Mouse (Mus musculus): ENCODE data around the gene Cry2. TPM values are rescaled to one million over a fixed set of nuclear protein-coding genes. Genes with fewer than 3 reads are reported as not detected.
"Not testable (repeated sequence)": the region's sequence is repeated elsewhere in the genome, so short reads cannot be mapped to it uniquely, and the experiment has no call there.

Cry2 gene
- 23.6 and 25.7 TPM in 2 replicates for polyA plus RNA-seq (2015; fragmentation: Nextera tagmentation; extraction: Ambion mirVana)

DNA sequence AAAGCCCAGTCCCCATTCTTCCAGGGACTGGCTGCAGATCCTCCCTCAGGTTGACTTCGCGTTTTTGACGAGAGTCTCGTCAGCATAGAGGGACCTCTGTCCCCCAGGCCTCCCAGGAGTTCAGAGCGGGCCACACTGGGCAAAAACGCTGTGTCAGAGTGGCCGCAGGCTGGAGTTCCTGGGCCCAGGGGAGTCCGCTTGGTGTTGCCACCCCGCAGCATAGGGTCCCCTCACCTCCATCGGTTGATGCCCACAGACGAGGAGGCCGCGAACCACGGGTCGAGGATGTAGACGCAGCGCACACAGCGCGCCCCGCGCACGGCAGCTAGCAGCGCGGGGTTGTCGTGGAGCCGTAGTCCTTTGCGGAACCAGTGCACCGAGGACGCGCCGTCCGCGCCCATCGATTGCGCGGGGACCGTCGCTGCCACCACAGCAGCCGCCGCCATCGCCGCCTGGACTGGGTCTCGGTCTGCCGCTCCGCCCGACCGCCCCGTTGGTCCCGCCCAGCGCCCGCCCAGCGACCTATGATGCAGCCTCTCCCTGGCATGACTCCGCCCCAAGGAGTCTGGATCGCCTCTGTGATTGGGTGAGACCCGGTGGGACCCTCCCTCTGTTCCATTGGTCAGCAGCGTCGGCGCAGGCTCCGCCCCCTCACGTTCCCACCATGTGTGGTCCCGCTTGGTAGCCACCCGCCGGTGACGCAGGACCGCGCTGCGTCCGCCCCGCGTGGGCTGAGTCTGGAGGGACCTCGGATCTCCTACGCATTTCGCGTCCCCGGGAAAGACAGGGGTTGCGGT lies at the start of gene Cry2:
TSS of gene Cry2 (minus strand) at position 466 of the 797 bp plus-strand sequence.
- under 1% methylated on average over 62 of the region's 76 CpGs for WGBS
- peaks cover 55% of the 10 kb centered on the region for H3K4me1 ChIP-seq
- H3K36me3 ChIP-seq, result no peaks in the 10 kb centered on the region
- H3K27me3 ChIP-seq, result no peaks in the 10 kb centered on the region
- ATAC-seq (ENCODE audit: borderline replicate concordance, extremely low read depth, low FRiP score, low TSS enrichment), result peak; percentile 98
- H3K9me3 ChIP-seq, result no peaks in the 10 kb centered on the region
- H3K4me3 ChIP-seq, result peak within 1 kb of the TSS; percentile 92
- peak within 1 kb of the TSS; percentile 66 for H3K27ac ChIP-seq
- H3K9ac ChIP-seq, result peak within 1 kb of the TSS; percentile 82
- peak within 1 kb of the TSS; percentile 84 for H3K4me2 ChIP-seq

DNA sequence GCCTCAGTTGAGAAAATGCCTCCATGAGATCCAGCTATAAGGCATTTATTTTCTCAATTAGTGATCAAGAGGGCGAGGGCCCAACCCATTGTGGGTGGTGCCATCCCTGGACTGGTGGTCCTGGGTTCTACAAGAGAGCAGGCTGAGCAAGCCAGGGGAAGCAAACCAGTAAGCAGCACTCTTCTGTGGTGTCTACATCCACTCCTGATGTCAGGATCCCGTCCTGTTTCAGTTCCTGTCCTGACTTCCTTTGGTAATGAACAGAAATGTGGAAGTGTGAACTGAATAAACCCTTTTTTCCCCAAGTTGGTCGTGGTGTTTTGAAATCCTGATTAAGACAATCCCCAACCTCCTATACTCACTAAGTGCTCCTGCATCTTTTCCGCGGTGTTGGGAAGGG lies 49.7 kb upstream of the Cry2 start:
- H3K4me2 ChIP-seq, result no peak overlapping the region
- 38% methylated on average over 5 of the region's 5 CpGs for WGBS
- no peak overlapping the region for H3K4me3 ChIP-seq
- H3K36me3 ChIP-seq, result no peaks in the 10 kb centered on the region
- no peak overlapping the region for H3K27ac ChIP-seq
- ATAC-seq (ENCODE audit: borderline replicate concordance, extremely low read depth, low FRiP score, low TSS enrichment), result no peak
- H3K27me3 ChIP-seq, result peaks cover 32% of the 10 kb centered on the region
- H3K4me1 ChIP-seq, result peaks cover 9% of the 10 kb centered on the region; the same call in 1 of the 2 replicates
- H3K9ac ChIP-seq, result no peak overlapping the region
- no peaks in the 10 kb centered on the region for H3K9me3 ChIP-seq

DNA sequence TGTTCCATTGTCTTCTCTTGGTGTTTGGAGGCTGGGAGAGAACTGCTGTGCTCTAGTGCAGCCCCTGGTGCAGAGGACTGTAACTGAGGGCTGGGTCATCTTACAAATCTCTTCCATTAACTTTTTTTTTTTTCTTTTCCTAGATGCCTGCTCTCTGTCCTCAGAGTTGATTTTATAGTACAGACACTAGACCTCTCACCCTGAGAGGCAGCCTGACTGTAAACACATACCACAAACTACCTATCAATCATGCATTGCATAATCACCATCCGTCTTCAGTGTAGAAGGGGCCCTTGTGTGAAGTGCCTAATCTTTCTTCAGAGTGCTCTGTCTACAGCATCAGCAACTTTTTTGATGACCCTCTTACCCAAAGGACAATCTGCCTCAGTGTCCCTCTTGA lies 48.7 kb upstream of the Cry2 start:
- no peak for ATAC-seq (ENCODE audit: borderline replicate concordance, extremely low read depth, low FRiP score, low TSS enrichment)
- H3K9ac ChIP-seq, result no peak overlapping the region
- 9% methylated on average over 1 of the region's 1 CpGs for WGBS
- no peak overlapping the region for H3K4me2 ChIP-seq
- H3K27me3 ChIP-seq, result peaks cover 32% of the 10 kb centered on the region
- H3K27ac ChIP-seq, result no peak overlapping the region
- no peak overlapping the region for H3K4me3 ChIP-seq
- no peaks in the 10 kb centered on the region for H3K36me3 ChIP-seq
- no peaks in the 10 kb centered on the region for H3K9me3 ChIP-seq
- H3K4me1 ChIP-seq, result peaks cover 15% of the 10 kb centered on the region

DNA sequence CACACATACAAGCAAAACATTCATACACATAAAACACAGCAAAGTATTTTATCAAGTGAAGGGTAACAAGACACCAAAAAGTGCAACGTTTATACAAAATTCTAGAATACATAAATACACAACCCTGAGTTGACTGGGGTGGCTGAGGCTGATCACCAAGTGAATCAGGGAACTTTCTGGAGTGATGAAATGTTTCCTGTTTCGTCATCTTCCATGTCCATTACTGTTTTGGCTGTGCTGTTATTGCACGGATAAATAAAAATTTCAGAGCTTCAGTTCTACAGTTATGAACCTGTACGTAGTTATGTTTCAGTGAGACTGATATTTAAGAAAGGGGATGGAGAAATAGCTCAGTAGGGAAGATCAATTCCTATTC lies 44.5 kb upstream of the Cry2 start:
- no peaks in the 10 kb centered on the region for H3K36me3 ChIP-seq
- H3K27ac ChIP-seq, result peak overlapping the region; percentile 35
- 0 out of 2 replicates have a peak, but pooled peaks have one; percentile 8 for ATAC-seq (ENCODE audit: borderline replicate concordance, extremely low read depth, low FRiP score, low TSS enrichment)
- no peak overlapping the region for H3K9ac ChIP-seq
- peaks cover 7% of the 10 kb centered on the region for H3K27me3 ChIP-seq
- peaks cover 7% of the 10 kb centered on the region; the same call in 1 of the 2 replicates for H3K4me1 ChIP-seq
- 61% methylated on average over 4 of the region's 4 CpGs for WGBS
- no peak overlapping the region for H3K4me3 ChIP-seq
- H3K4me2 ChIP-seq, result no peak overlapping the region
- no peaks in the 10 kb centered on the region for H3K9me3 ChIP-seq

DNA sequence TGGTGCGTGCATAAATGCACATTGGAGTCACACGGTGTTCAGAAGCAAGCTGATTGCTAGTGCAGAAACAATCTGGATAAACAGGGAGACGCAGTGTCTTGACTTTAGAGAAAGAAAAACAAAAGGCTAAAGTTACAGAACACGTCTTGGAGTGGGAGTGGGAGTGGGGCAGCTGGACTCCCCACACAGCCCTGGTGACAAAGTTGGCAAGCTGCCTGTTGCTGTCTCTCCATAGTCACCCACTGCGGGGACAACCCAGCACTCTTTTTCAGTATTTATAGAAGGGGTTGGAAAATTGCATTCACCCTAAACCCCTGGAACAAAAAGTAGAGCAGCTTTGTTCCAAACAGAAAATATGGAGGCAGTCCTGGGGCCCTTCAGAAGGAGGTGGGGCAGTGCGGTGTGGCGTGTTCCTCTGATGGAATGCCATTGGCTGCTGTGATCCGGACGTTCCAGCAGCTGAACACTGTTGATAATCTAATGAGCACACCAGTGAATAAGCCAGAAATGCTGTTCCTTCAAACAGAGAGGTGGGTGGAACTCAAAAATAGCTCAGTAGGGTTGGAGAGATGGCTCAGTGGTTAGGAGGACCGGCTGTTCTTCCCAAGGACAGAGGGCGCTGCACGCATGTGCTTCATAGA lies 43.9 kb upstream of the Cry2 start:
- H3K9me3 ChIP-seq, result no peaks in the 10 kb centered on the region
- no peaks in the 10 kb centered on the region for H3K36me3 ChIP-seq
- H3K4me2 ChIP-seq, result no peak overlapping the region
- ATAC-seq (ENCODE audit: borderline replicate concordance, extremely low read depth, low FRiP score, low TSS enrichment), result peak; percentile 78; the same call in 1 of the 2 replicates
- no peak overlapping the region for H3K9ac ChIP-seq
- H3K27ac ChIP-seq, result peak overlapping the region; percentile 35
- H3K4me3 ChIP-seq, result no peak overlapping the region
- peaks cover 7% of the 10 kb centered on the region; the same call in 1 of the 2 replicates for H3K4me1 ChIP-seq
- WGBS, result 49% methylated on average over 12 of the region's 12 CpGs
- peaks cover 2% of the 10 kb centered on the region for H3K27me3 ChIP-seq

DNA sequence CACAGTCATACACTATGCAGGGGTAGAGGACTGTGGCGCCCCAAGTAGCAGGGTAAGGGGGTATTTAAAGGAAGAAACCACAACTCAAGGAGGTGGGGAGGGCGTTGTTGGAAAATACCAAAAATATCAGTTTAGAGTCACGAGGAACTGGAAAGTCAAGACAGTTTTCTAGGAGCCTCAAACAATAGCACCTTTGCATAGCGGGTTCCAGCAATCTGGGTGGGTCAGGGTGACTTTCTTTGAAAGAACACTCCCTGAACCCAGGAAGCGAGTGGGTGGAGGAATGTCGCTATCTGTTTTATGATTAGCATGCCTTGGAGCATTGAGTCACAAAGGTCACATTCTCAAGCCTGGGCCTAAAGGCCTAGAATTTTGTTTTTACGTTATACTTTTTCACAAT lies 42.7 kb upstream of the Cry2 start:
- 79% methylated on average over 7 of the region's 7 CpGs for WGBS
- ATAC-seq (ENCODE audit: borderline replicate concordance, extremely low read depth, low FRiP score, low TSS enrichment); H3K4me2 ChIP-seq; H3K27me3 ChIP-seq; H3K9me3 ChIP-seq; H3K27ac ChIP-seq; H3K36me3 ChIP-seq; H3K4me1 ChIP-seq; H3K9ac ChIP-seq; H3K4me3 ChIP-seq: not testable (repeated sequence)

DNA sequence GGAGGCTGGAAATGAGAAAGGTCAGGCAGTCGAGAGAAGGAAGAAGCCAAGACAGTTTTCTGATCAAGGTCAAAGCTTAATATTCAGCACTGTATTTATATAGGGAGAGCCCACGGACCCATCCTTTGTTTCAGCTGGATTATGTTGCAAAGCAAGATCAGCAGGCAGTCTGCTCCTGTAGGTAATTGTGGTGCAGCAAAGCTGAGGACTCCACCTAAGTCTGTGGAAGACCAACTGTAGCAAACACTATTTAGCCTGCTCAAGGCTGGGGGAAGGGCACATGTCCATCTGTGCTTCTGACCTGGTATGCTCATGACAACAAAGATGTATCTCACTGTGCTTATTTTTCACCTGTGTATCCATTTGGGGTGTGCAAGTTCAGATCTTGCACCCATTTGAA lies 41.9 kb upstream of the Cry2 start:
- Histone ChIP-seq H3K36me3 (no peaks in the 10 kb centered on the region), H3K27ac (no peak overlapping the region), H3K9ac (no peak overlapping the region), H3K4me1 (peaks cover 7% of the 10 kb centered on the region; the same call in 1 of the 2 replicates), H3K4me3 (no peak overlapping the region), H3K27me3 (no peaks in the 10 kb centered on the region), H3K4me2 (no peak overlapping the region), H3K9me3 (no peaks in the 10 kb centered on the region)
- ATAC-seq (ENCODE audit: borderline replicate concordance, extremely low read depth, low FRiP score, low TSS enrichment), result no peak
- WGBS, result 67% methylated on average over 2 of the region's 2 CpGs

DNA sequence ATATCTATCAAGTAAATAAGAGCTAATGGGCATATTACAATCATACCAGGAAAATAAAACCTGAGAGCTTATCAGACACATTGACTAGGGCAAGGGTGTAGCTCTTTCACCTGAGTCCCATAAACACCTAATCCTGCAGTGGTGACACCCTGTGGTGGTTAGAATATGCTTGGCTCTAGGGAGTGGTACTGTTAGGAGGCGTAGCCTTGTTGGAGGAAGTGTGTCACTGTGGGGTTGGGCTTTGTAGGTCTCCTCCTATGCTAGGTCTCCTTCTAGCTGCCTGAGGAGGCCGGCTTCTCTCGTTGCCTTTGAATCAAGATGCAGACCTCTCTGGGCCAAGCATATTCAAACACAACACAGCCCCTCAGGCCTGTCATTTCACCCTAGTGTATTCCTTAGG lies 41.1 kb upstream of the Cry2 start:
- H3K4me2 ChIP-seq, result no peak overlapping the region
- H3K9ac ChIP-seq, result no peak overlapping the region
- ATAC-seq (ENCODE audit: borderline replicate concordance, extremely low read depth, low FRiP score, low TSS enrichment), result no peak
- no peaks in the 10 kb centered on the region for H3K36me3 ChIP-seq
- H3K4me1 ChIP-seq, result peaks cover 7% of the 10 kb centered on the region; the same call in 1 of the 2 replicates
- H3K4me3 ChIP-seq, result no peak overlapping the region
- H3K27me3 ChIP-seq, result no peaks in the 10 kb centered on the region
- no peaks in the 10 kb centered on the region for H3K9me3 ChIP-seq
- H3K27ac ChIP-seq, result no peak overlapping the region
- 69% methylated on average over 3 of the region's 3 CpGs for WGBS

DNA sequence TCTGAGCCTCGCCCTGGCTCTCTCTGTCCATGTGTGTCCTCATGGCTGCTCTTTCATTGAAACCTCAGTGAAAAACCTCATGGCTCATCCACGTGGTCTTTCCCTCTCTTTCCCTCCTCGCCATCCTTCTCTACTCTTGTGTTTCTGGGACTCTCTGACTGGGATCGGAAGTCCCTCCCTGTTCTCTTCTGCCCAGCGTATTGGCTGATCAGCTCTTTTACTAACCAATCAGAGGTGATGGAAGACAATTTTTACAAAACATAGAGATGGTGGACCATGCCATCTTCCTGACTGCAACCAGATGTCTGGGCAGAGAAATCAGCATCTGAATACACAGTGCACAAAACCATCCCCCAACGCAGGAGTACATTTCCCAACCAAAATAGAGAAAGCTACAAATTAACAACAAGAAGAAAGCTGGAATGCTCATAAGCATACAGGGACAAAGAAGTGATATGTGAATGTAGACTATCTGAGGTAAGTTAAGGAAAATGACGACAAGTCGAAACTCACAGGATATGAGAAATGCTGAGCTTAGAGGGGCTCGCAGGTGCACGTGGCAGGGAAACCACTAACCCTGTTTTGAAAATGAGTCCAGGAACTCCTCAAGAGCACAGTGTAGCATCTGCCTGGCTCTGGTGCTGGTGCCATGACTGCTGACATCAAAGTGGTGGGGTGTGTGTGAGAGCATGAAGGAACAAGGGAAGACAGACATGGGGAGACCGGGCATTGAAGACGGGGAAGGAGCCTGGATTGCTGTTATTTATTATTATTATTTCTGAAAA lies 38.2 kb upstream of the Cry2 start:
- H3K4me1 ChIP-seq, result no peaks in the 10 kb centered on the region

DNA sequence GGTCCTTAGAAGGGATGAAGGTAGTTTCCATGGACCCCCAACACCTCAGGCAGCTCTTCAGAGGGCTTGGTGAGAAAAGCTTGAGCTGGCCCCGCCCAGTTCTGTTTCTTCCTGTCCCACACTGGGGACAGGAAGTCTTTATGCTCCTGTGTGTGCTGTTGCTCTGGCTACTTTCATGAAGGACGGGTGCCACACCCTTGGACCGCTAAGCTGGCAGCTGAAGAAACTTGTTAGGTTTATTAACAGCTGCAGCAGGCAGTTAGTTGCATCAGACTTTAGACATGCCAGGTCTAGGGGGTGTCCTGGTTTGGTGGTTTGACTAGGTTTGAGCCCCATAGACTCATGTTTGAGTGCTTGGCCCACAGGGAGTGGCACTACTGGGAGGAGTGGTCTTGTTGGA lies 30.8 kb upstream of the Cry2 start:
- Histone ChIP-seq H3K27ac (no peak overlapping the region), H3K4me2 (no peak overlapping the region), H3K9me3 (no peaks in the 10 kb centered on the region), H3K27me3 (peaks cover 15% of the 10 kb centered on the region), H3K36me3 (no peaks in the 10 kb centered on the region), H3K4me3 (no peak overlapping the region), H3K4me1 (peaks cover 7% of the 10 kb centered on the region; the same call in 1 of the 2 replicates), H3K9ac (no peak overlapping the region)
- no peak for ATAC-seq (ENCODE audit: borderline replicate concordance, extremely low read depth, low FRiP score, low TSS enrichment)
- 58% methylated on average over 3 of the region's 3 CpGs for WGBS

More for the DNA sequence above, 38.2 kb upstream of the Cry2 start:
- Histone ChIP-seq H3K4me3 (no peak overlapping the region), H3K36me3 (no peaks in the 10 kb centered on the region), H3K9me3 (no peaks in the 10 kb centered on the region), H3K27ac (no peak overlapping the region), H3K9ac (no peak overlapping the region), H3K27me3 (no peaks in the 10 kb centered on the region), H3K4me2 (no peak overlapping the region)
- ATAC-seq (ENCODE audit: borderline replicate concordance, extremely low read depth, low FRiP score, low TSS enrichment), result no peak
- 74% methylated on average over 12 of the region's 12 CpGs for WGBS

DNA sequence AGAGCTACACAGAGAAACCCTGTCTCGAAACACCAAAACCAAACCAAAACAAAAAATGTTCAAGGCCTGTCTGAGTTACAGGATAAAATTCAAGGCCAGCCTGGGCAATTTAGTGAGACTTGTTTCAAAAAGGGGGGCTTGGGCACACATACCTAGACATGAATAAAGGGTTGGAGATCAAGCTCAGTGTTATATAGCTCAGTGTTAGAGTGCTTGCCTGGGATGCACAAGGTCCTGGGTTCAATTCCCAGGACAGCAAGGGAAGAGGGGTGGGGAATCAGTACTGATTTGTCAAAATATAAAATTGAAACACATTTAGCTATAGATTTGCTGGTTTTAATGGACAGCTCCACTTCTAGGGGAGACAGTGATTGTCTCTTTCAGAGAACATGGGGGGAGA lies 27.4 kb upstream of the Cry2 start:
- Histone ChIP-seq H3K36me3 (no peaks in the 10 kb centered on the region), H3K9me3 (no peaks in the 10 kb centered on the region), H3K9ac (no peak overlapping the region), H3K4me1 (peaks cover 31% of the 10 kb centered on the region), H3K4me3 (no peak overlapping the region), H3K27me3 (peaks cover 15% of the 10 kb centered on the region), H3K27ac (no peak overlapping the region), H3K4me2 (no peak overlapping the region)
- ATAC-seq (ENCODE audit: borderline replicate concordance, extremely low read depth, low FRiP score, low TSS enrichment), result no peak
- WGBS, result 83% methylated on average over 1 of the region's 1 CpGs
